Mouse (Mus musculus) heart, adult 2 months (tissue): ENCODE data around the gene Ism2. TPM values are rescaled to one million over a fixed set of nuclear protein-coding genes. Genes with fewer than 3 reads are reported as not detected.

ENCODE experiments used
- DNase-seq, 2 experiments: peaks; one replicate each; pipeline ENCODE4 v3.0.0; 2021
- H3K27ac ChIP-seq: fragments of 200-600 bp; 2 replicates; pipeline ENCODE4 v1.8.1; 2022
- H3K27me3 ChIP-seq: fragments of 200-500 bp; 2 replicates; pipeline ENCODE4 v1.6.1; 2012; ENCODE audit warnings: mild to moderate bottlenecking, low read length, inconsistent platforms, mixed read lengths; ENCODE audit not compliant: control insufficient read depth, insufficient read depth
- H3K36me3 ChIP-seq: fragments of 200-500 bp; 2 replicates; pipeline ENCODE4 v1.6.1; 2012; ENCODE audit warnings: low read length, inconsistent platforms; ENCODE audit not compliant: control insufficient read depth, insufficient read depth
- H3K4me1 ChIP-seq: fragments of 200-500 bp; 2 replicates; pipeline ENCODE4 v1.6.1; 2011; ENCODE audit warnings: low read length; ENCODE audit not compliant: control insufficient read depth, insufficient read depth
- H3K4me3 ChIP-seq: fragments of 200-600 bp; 2 replicates; pipeline ENCODE4 v1.8.1; 2022
- H3K79me2 ChIP-seq: fragments of 200-500 bp; replicated peaks from 2 replicates; pipeline ENCODE4 v1.6.1; 2012; ENCODE audit warnings: mild to moderate bottlenecking, inconsistent platforms, low read length, moderate library complexity, mixed read lengths; ENCODE audit not compliant: control insufficient read depth, insufficient read depth
- H3K9ac ChIP-seq: fragments of 200-500 bp; 2 replicates; pipeline ENCODE4 v1.6.1; 2012; ENCODE audit warnings: low read depth, mild to moderate bottlenecking, control low read depth, inconsistent platforms, low read length, mixed read lengths
- CTCF ChIP-seq: fragments of 200-600 bp; IDR thresholded peaks from 2 replicates; pipeline ENCODE4 v1.8.1; 2022; ENCODE audit warnings: antibody characterized with exemption, mild to moderate bottlenecking, moderate library complexity
- EP300 ChIP-seq: fragments of 200-500 bp; IDR thresholded peaks from 2 replicates; pipeline ENCODE4 v1.6.1; 2011; ENCODE audit warnings: low read depth, low read length, control low read depth; ENCODE audit not compliant: insufficient read depth
- POLR2A ChIP-seq: fragments of 200-500 bp; IDR thresholded peaks from 2 replicates; pipeline ENCODE4 v1.6.1; 2011; ENCODE audit warnings: mild to moderate bottlenecking, low read depth, low read length, control low read depth; ENCODE audit not compliant: insufficient read depth
- WGBS: fragments of 180-500 bp; shearing (Covaris S2); methylation state at CpG from one replicate; pipeline ENCODE4 v1.1.7; 2018; 5-methylcytosine and 5-hydroxymethylcytosine counted together
- intact Hi-C: fragments of 180-260 bp; cut with DNase I; formaldehyde crosslinking; loops from one replicate; pipeline ENCODE4 v1.15.1; 2025
- polyA plus RNA-seq: library from polyadenylated mRNA; depleted of rRNA; stranded (reverse); fragments of >200 nt; gene quantifications from 2 replicates; pipeline ENCODE4 v1.2.3, GENCODE M21; 2012
- total RNA-seq, 2 experiments: library from RNA; stranded (reverse); gene quantifications; 2 replicates each; pipeline ENCODE4 v1.2.3; 2021

Gene Ism2
- total and polyA plus RNA-seq, 3 experiments: 0.18 TPM; not detected in 2

GRCm38 (mm10) chr12:87305767-87306583 is 6.5 kb upstream of the Ism2 start:
- DNase-seq: no peak
- H3K9ac ChIP-seq: no peak overlapping the region
- no peak overlapping the region for H3K27ac ChIP-seq
- no peaks in the 10 kb centered on the region for H3K79me2 ChIP-seq
- H3K4me3 ChIP-seq: no peak overlapping the region
- no peaks in the 10 kb centered on the region for H3K36me3 ChIP-seq
- TF ChIP-seq POLR2A (no peak), CTCF (no peak), EP300 (no peak)
- H3K27me3 ChIP-seq: no peaks in the 10 kb centered on the region
- 31% methylated on average over 13 of the region's 13 CpGs for WGBS
- intact Hi-C loops: no loop called here
- H3K4me1 ChIP-seq: no peaks in the 10 kb centered on the region

- intact Hi-C loops: no loop called here
- TF ChIP-seq CTCF (no peak), EP300 (no peak), POLR2A (no peak)
- WGBS: 57% methylated on average over 4 of the region's 4 CpGs
Measured at GRCm38 (mm10) chr12:87301189-87301588, 1.7 kb upstream of the Ism2 start.

GRCm38 (mm10) chr12:87300441-87300690 is 861 bp upstream of the Ism2 start:
- WGBS: 4% methylated on average over 9 of the region's 9 CpGs
- Histone ChIP-seq H3K27me3 (peaks cover 11% of the 10 kb centered on the region), H3K4me1 (peaks cover 2% of the 10 kb centered on the region; the same call in 1 of the 2 replicates), H3K27ac (no peak overlapping the region), H3K4me3 (peak overlapping the region; percentile 72), H3K9ac (peak overlapping the region; percentile 61; the same call in 1 of the 2 replicates), H3K36me3 (no peaks in the 10 kb centered on the region), H3K79me2 (no peaks in the 10 kb centered on the region)
- no peak for TF ChIP-seq POLR2A
- no peak for TF ChIP-seq CTCF
- TF ChIP-seq EP300: no peak
- intact Hi-C loops: no loop called here
- DNase-seq: no peak

More at GRCm38 (mm10) chr12:87301189-87301588, 1.7 kb upstream of the Ism2 start:
- Histone ChIP-seq H3K36me3 (no peaks in the 10 kb centered on the region), H3K9ac (no peak overlapping the region), H3K4me3 (no peak overlapping the region), H3K79me2 (no peaks in the 10 kb centered on the region), H3K27me3 (peaks cover 11% of the 10 kb centered on the region), H3K4me1 (peaks cover 2% of the 10 kb centered on the region; the same call in 1 of the 2 replicates), H3K27ac (no peak overlapping the region)
- DNase-seq: no peak

- WGBS: 12% methylated on average over 29 of the region's 29 CpGs
- TF ChIP-seq POLR2A (no peak), EP300 (no peak), CTCF (no peak)
- H3K36me3 ChIP-seq: no peaks in the 10 kb centered on the region
- peaks cover 11% of the 10 kb centered on the region for H3K27me3 ChIP-seq
- no peaks in the 10 kb centered on the region for H3K79me2 ChIP-seq
- peak overlapping the region; percentile 72 for H3K4me3 ChIP-seq
- H3K27ac ChIP-seq: no peak overlapping the region
- peaks cover 2% of the 10 kb centered on the region; the same call in 1 of the 2 replicates for H3K4me1 ChIP-seq
- H3K9ac ChIP-seq: peak overlapping the region; percentile 61
- DNase-seq: no peak
- intact Hi-C loops: no loop called here
Measured at GRCm38 (mm10) chr12:87299037-87299656, 358 bp downstream of the Ism2 start.

- Histone ChIP-seq H3K36me3 (no peaks in the 10 kb centered on the region), H3K27me3 (no peaks in the 10 kb centered on the region), H3K9ac (no peak overlapping the region), H3K79me2 (no peaks in the 10 kb centered on the region), H3K27ac (no peak overlapping the region), H3K4me3 (no peak overlapping the region), H3K4me1 (no peaks in the 10 kb centered on the region)
- DNase-seq: no peak
- WGBS: 68% methylated on average over 6 of the region's 6 CpGs
- no peak for TF ChIP-seq EP300
- no peak for TF ChIP-seq CTCF
- no peak for TF ChIP-seq POLR2A
- intact Hi-C loops: no loop called here
Measured at GRCm38 (mm10) chr12:87293934-87294333, 5.6 kb downstream of the Ism2 start.

DNA sequence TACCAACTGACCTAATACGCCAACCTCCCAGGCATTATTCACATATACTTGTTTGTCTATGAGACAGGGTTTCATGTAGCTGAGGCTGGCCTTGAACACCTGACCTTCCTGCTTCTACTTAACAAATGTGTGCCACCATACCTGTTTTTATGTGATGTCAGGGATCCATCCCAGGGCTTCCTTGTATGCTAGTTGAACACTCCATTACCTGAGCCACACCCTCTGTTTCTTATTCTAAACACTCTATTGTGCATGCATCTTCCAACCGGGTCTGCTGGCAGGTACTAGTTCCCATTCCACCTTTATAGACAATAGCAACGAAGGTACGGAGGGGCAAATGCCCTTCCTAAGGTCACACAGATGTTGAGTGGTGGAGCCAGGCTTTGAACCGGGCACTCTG is 10.4 kb downstream of the Ism2 start:
- no peak for TF ChIP-seq EP300
- no peak for TF ChIP-seq POLR2A
- no peak for TF ChIP-seq CTCF
- intact Hi-C loops: no loop called here
- H3K4me3 ChIP-seq: no peak overlapping the region
- H3K27ac ChIP-seq: no peak overlapping the region
- DNase-seq: no peak
- no peaks in the 10 kb centered on the region for H3K79me2 ChIP-seq
- no peaks in the 10 kb centered on the region for H3K4me1 ChIP-seq
- no peaks in the 10 kb centered on the region for H3K36me3 ChIP-seq
- no peak overlapping the region for H3K9ac ChIP-seq
- 93% methylated on average over 5 of the region's 5 CpGs for WGBS
- no peaks in the 10 kb centered on the region for H3K27me3 ChIP-seq
